Mouse (Mus musculus): ENCODE data around the gene Dusp18. TPM values are rescaled to one million over a fixed set of nuclear protein-coding genes. Genes with fewer than 3 reads are reported as not detected.

Gene Dusp18
- polyA plus RNA-seq, 1 experiment from 2014 or later: 2.5 TPM

GRCm38 (mm10) chr11:3853031-3853430 lies 42.0 kb upstream of the Dusp18 start:
- Histone ChIP-seq H3K27me3 (replicated peaks; ENCODE audit: control insufficient read depth, insufficient read depth, low read length) (no peaks in the 10 kb centered on the region), H3K4me2 (replicated peaks; ENCODE audit: low read depth) (no peak overlapping the region), H3K4me1 (replicated peaks; ENCODE audit: control insufficient read depth, insufficient read depth, low read length) (no peaks in the 10 kb centered on the region), H3K36me3 (ENCODE audit: control insufficient read depth, insufficient read depth) (no peaks in the 10 kb centered on the region), H3K9me3 (ENCODE audit: control insufficient read depth) (no peaks in the 10 kb centered on the region), H3K9ac (ENCODE audit: low read depth, low read length) (no peak overlapping the region), H3K4me3 (ENCODE audit: low read depth, low read length) (no peak overlapping the region), H3K27ac (ENCODE audit: low read depth, low read length) (no peak overlapping the region)
- no peak for ATAC-seq
- no peak for TF ChIP-seq CTCF (IDR thresholded peaks at IDR 0.05; ENCODE audit: low read depth)
- WGBS: 94% methylated on average over 10 of the region's 10 CpGs

- H3K9ac ChIP-seq (ENCODE audit: low read depth, low read length): no peak overlapping the region
- H3K4me2 ChIP-seq (replicated peaks; ENCODE audit: low read depth): no peak overlapping the region
- TF ChIP-seq CTCF (IDR thresholded peaks at IDR 0.05; ENCODE audit: low read depth): no peak
- H3K36me3 ChIP-seq (ENCODE audit: control insufficient read depth, insufficient read depth): no peaks in the 10 kb centered on the region
- no peak overlapping the region for H3K27ac ChIP-seq (ENCODE audit: low read depth, low read length)
- no peak overlapping the region for H3K4me3 ChIP-seq (ENCODE audit: low read depth, low read length)
- 75% methylated on average over 5 of the region's 5 CpGs for WGBS
- no peaks in the 10 kb centered on the region for H3K4me1 ChIP-seq (replicated peaks; ENCODE audit: control insufficient read depth, insufficient read depth, low read length)
- no peaks in the 10 kb centered on the region for H3K9me3 ChIP-seq (ENCODE audit: control insufficient read depth)
- ATAC-seq: no peak
- no peaks in the 10 kb centered on the region for H3K27me3 ChIP-seq (replicated peaks; ENCODE audit: control insufficient read depth, insufficient read depth, low read length)
Measured at GRCm38 (mm10) chr11:3853481-3854034, 41.5 kb upstream of the Dusp18 start.

GRCm38 (mm10) chr11:3854156-3854555 lies 40.9 kb upstream of the Dusp18 start:
- H3K36me3 ChIP-seq (ENCODE audit: control insufficient read depth, insufficient read depth): no peaks in the 10 kb centered on the region
- no peak overlapping the region for H3K27ac ChIP-seq (ENCODE audit: low read depth, low read length)
- TF ChIP-seq CTCF (IDR thresholded peaks at IDR 0.05; ENCODE audit: low read depth): no peak
- H3K4me1 ChIP-seq (replicated peaks; ENCODE audit: control insufficient read depth, insufficient read depth, low read length): no peaks in the 10 kb centered on the region
- no peaks in the 10 kb centered on the region for H3K27me3 ChIP-seq (replicated peaks; ENCODE audit: control insufficient read depth, insufficient read depth, low read length)
- no peak for ATAC-seq
- WGBS: 93% methylated on average over 3 of the region's 3 CpGs
- H3K9me3 ChIP-seq (ENCODE audit: control insufficient read depth): no peaks in the 10 kb centered on the region
- H3K9ac ChIP-seq (ENCODE audit: low read depth, low read length): no peak overlapping the region
- no peak overlapping the region for H3K4me2 ChIP-seq (replicated peaks; ENCODE audit: low read depth)
- no peak overlapping the region for H3K4me3 ChIP-seq (ENCODE audit: low read depth, low read length)

- TF ChIP-seq CTCF (IDR thresholded peaks at IDR 0.05; ENCODE audit: low read depth): no peak
- no peaks in the 10 kb centered on the region for H3K4me1 ChIP-seq (replicated peaks; ENCODE audit: control insufficient read depth, insufficient read depth, low read length)
- ATAC-seq: no peak
- 90% methylated on average over 5 of the region's 5 CpGs for WGBS
- H3K36me3 ChIP-seq (ENCODE audit: control insufficient read depth, insufficient read depth): no peaks in the 10 kb centered on the region
- no peak overlapping the region for H3K27ac ChIP-seq (ENCODE audit: low read depth, low read length)
- no peaks in the 10 kb centered on the region for H3K9me3 ChIP-seq (ENCODE audit: control insufficient read depth)
- H3K4me2 ChIP-seq (replicated peaks; ENCODE audit: low read depth): no peak overlapping the region
- no peak overlapping the region for H3K9ac ChIP-seq (ENCODE audit: low read depth, low read length)
- H3K27me3 ChIP-seq (replicated peaks; ENCODE audit: control insufficient read depth, insufficient read depth, low read length): no peaks in the 10 kb centered on the region
- H3K4me3 ChIP-seq (ENCODE audit: low read depth, low read length): no peak overlapping the region
Measured at GRCm38 (mm10) chr11:3855846-3856245, 39.2 kb upstream of the Dusp18 start.

GRCm38 (mm10) chr11:3857902-3858301 lies 37.1 kb upstream of the Dusp18 start:
- H3K36me3 ChIP-seq (ENCODE audit: control insufficient read depth, insufficient read depth): no peaks in the 10 kb centered on the region
- H3K27me3 ChIP-seq (replicated peaks; ENCODE audit: control insufficient read depth, insufficient read depth, low read length): peaks cover 5% of the 10 kb centered on the region; the same call in 1 of the 2 replicates
- H3K4me1 ChIP-seq (replicated peaks; ENCODE audit: control insufficient read depth, insufficient read depth, low read length): no peaks in the 10 kb centered on the region
- H3K4me2 ChIP-seq (replicated peaks; ENCODE audit: low read depth): no peak overlapping the region
- no peak overlapping the region for H3K27ac ChIP-seq (ENCODE audit: low read depth, low read length)
- WGBS: 75% methylated on average over 5 of the region's 5 CpGs
- TF ChIP-seq CTCF (IDR thresholded peaks at IDR 0.05; ENCODE audit: low read depth): no peak
- H3K9ac ChIP-seq (ENCODE audit: low read depth, low read length): no peak overlapping the region
- no peaks in the 10 kb centered on the region for H3K9me3 ChIP-seq (ENCODE audit: control insufficient read depth)
- ATAC-seq: no peak
- no peak overlapping the region for H3K4me3 ChIP-seq (ENCODE audit: low read depth, low read length)

- Histone ChIP-seq H3K27me3 (replicated peaks; ENCODE audit: control insufficient read depth, insufficient read depth, low read length) (peaks cover 10% of the 10 kb centered on the region; the same call in 1 of the 2 replicates), H3K27ac (ENCODE audit: low read depth, low read length) (no peak overlapping the region), H3K36me3 (ENCODE audit: control insufficient read depth, insufficient read depth) (no peaks in the 10 kb centered on the region), H3K4me2 (replicated peaks; ENCODE audit: low read depth) (no peak overlapping the region), H3K9me3 (ENCODE audit: control insufficient read depth) (no peaks in the 10 kb centered on the region), H3K9ac (ENCODE audit: low read depth, low read length) (no peak overlapping the region), H3K4me1 (replicated peaks; ENCODE audit: control insufficient read depth, insufficient read depth, low read length) (no peaks in the 10 kb centered on the region), H3K4me3 (ENCODE audit: low read depth, low read length) (no peak overlapping the region)
- 93% methylated on average over 4 of the region's 4 CpGs for WGBS
- no peak for TF ChIP-seq CTCF (IDR thresholded peaks at IDR 0.05; ENCODE audit: low read depth)
- ATAC-seq: no peak
Measured at GRCm38 (mm10) chr11:3859778-3860177, 35.3 kb upstream of the Dusp18 start.

- Histone ChIP-seq H3K27ac (ENCODE audit: low read depth, low read length) (no peak overlapping the region), H3K4me1 (replicated peaks; ENCODE audit: control insufficient read depth, insufficient read depth, low read length) (no peaks in the 10 kb centered on the region), H3K9me3 (ENCODE audit: control insufficient read depth) (no peaks in the 10 kb centered on the region), H3K36me3 (ENCODE audit: control insufficient read depth, insufficient read depth) (no peaks in the 10 kb centered on the region), H3K4me2 (replicated peaks; ENCODE audit: low read depth) (no peak overlapping the region), H3K27me3 (replicated peaks; ENCODE audit: control insufficient read depth, insufficient read depth, low read length) (peaks cover 10% of the 10 kb centered on the region; the same call in 1 of the 2 replicates), H3K9ac (ENCODE audit: low read depth, low read length) (no peak overlapping the region), H3K4me3 (ENCODE audit: low read depth, low read length) (no peak overlapping the region)
- no peak for ATAC-seq
- WGBS: 64% methylated on average over 4 of the region's 4 CpGs
- TF ChIP-seq CTCF (IDR thresholded peaks at IDR 0.05; ENCODE audit: low read depth): no peak
Measured at GRCm38 (mm10) chr11:3860361-3860760, 34.7 kb upstream of the Dusp18 start.

Data from intestine, postnatal 0 days (tissue).